Mouse (Mus musculus) forebrain, embryonic 14.5 days (tissue): ENCODE data around the gene Cmtm1. TPM values are rescaled to one million over a fixed set of nuclear protein-coding genes. Genes with fewer than 3 reads are reported as not detected.

Experiments
- ATAC-seq: fragments of 200-750 bp; cut with Nextera tagmentation; 2 replicates; pipeline ENCODE4 v1.8.0; 2017; ENCODE audit warnings: mild to moderate bottlenecking, moderate library complexity
- DNase-seq: peaks from one replicate; pipeline ENCODE4 v3.0.0-alpha.2; 2015; ENCODE audit warnings: low spot score
- H3K27ac ChIP-seq: fragments of 300-500 bp; sonication (generic); 2 replicates; pipeline ENCODE4 v1.5.1; 2014; ENCODE audit warnings: low read depth, mild to moderate bottlenecking, control low read depth, low read length, moderate library complexity
- H3K27me3 ChIP-seq: fragments of 300-500 bp; sonication (generic); replicated peaks from 2 replicates; pipeline ENCODE4 v1.6.1; 2014; ENCODE audit warnings: low read length, control low read depth, mixed read lengths; ENCODE audit not compliant: control insufficient read depth, insufficient read depth
- H3K36me3 ChIP-seq: fragments of 300-500 bp; sonication (generic); 2 replicates; pipeline ENCODE4 v1.6.1; 2014; ENCODE audit warnings: low read length, control low read depth; ENCODE audit not compliant: control insufficient read depth, insufficient read depth
- H3K4me1 ChIP-seq: fragments of 300-500 bp; sonication (generic); 2 replicates; pipeline ENCODE4 v1.6.1; 2014; ENCODE audit warnings: antibody characterized with exemption, low read length, control low read depth; ENCODE audit not compliant: control insufficient read depth, insufficient read depth
- H3K4me2 ChIP-seq: fragments of 300-500 bp; sonication (generic); 2 replicates; pipeline ENCODE4 v1.6.1; 2014; ENCODE audit warnings: mild to moderate bottlenecking, control low read depth, low read length
- H3K4me3 ChIP-seq: fragments of 300-500 bp; sonication (generic); 2 replicates; pipeline ENCODE4 v1.5.1; 2014; ENCODE audit warnings: low read depth, low read length, control low read depth
- H3K9ac ChIP-seq: fragments of 300-500 bp; sonication (generic); 2 replicates; pipeline ENCODE4 v1.6.1; 2014; ENCODE audit warnings: mild to moderate bottlenecking, low read length, control low read depth, moderate library complexity
- H3K9me3 ChIP-seq: fragments of 300-500 bp; sonication (generic); replicated peaks from 2 replicates; pipeline ENCODE4 v1.6.1; 2016; ENCODE audit warnings: low read length, control low read depth, mixed read lengths; ENCODE audit not compliant: control insufficient read depth
- WGBS: fragments of 180-500 bp; shearing (Covaris S2); extraction: QIAGEN DNeasy Blood & Tissue Kit; methylation state at CpG from one replicate; pipeline ENCODE4 v1.1.7; 2014; 5-methylcytosine and 5-hydroxymethylcytosine counted together
- polyA plus RNA-seq: library from polyadenylated mRNA; unstranded; fragments of >200 nt; fragmentation: Nextera tagmentation; extraction: Ambion mirVana; gene quantifications from 2 replicates; pipeline ENCODE4 v1.2.1, GENCODE M21; 2014

The Cmtm1 gene
- polyA plus RNA-seq, 1 experiment from 2014 or later = not detected

DNA sequence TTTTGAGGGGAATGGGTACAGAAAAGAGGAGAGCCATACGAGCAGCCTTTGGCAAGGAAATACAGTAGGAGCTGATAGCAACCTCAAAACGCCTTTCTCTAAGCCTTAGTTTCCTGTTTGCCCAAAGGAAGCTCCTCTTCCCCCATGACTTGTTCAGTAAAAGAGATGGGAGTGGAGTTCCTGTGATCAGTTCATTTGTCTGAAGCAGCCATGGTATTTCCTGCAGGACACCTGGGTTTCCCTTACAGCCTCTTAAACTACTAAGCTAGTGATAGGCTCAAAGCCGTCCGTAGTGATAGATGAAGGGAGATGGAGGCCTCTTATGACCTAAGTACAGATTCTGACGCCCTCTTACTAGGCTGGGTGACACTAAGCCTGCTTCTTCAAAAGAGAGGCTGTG is 32.5 kb upstream of the Cmtm1 start:
- no peak overlapping the region for H3K9ac ChIP-seq
- H3K27ac ChIP-seq = no peak overlapping the region
- no peak for DNase-seq
- no peak overlapping the region for H3K4me2 ChIP-seq
- ATAC-seq = no peak
- no peaks in the 10 kb centered on the region for H3K4me1 ChIP-seq
- H3K4me3 ChIP-seq = no peak overlapping the region
- peaks cover 5% of the 10 kb centered on the region; the same call in 1 of the 2 replicates for H3K36me3 ChIP-seq
- H3K9me3 ChIP-seq = no peaks in the 10 kb centered on the region
- WGBS = 86% methylated on average over 5 of the region's 5 CpGs
- no peaks in the 10 kb centered on the region for H3K27me3 ChIP-seq

DNA sequence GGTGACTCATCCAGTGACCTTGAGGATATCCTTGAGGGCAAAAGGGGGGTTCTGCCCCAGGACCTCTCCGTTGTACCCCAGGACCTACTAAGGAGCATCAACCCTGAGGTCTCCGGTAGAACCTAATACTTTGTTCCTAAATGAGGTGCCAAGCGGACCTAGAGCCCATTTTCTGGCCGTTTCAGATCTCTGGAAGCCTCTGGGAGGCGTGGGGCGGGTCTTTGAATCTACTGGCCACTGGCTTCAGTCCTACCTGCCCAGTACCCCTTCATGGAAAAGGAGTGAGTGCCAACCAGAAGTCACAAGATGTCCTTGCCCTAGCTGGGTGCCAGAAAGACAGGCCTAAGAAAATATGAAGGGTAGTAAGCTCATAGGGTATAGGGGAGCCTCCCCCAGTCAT is 31.7 kb upstream of the Cmtm1 start:
- peak overlapping the region; percentile 54; the same call in 1 of the 2 replicates for H3K4me3 ChIP-seq
- no peaks in the 10 kb centered on the region for H3K4me1 ChIP-seq
- H3K27ac ChIP-seq = no peak overlapping the region
- no peak overlapping the region for H3K9ac ChIP-seq
- H3K9me3 ChIP-seq = no peaks in the 10 kb centered on the region
- WGBS = 40% methylated on average over 6 of the region's 6 CpGs
- H3K27me3 ChIP-seq = no peaks in the 10 kb centered on the region
- DNase-seq (no peak), ATAC-seq (no peak)
- H3K36me3 ChIP-seq = peaks cover 4% of the 10 kb centered on the region; the same call in 1 of the 2 replicates
- H3K4me2 ChIP-seq = peak overlapping the region; percentile 80

GRCm38 (mm10) chr8:104341106-104341561 is 31.2 kb upstream of the Cmtm1 start:
- no peaks in the 10 kb centered on the region for H3K27me3 ChIP-seq
- peak overlapping the region; percentile 54 for H3K4me3 ChIP-seq
- H3K9me3 ChIP-seq = no peaks in the 10 kb centered on the region
- no peaks in the 10 kb centered on the region for H3K4me1 ChIP-seq
- ATAC-seq (peak; percentile 75), DNase-seq (peak; percentile 73)
- peak overlapping the region; percentile 80 for H3K4me2 ChIP-seq
- under 1% methylated on average over 24 of the region's 24 CpGs for WGBS
- peak overlapping the region; percentile 39; the same call in 1 of the 2 replicates for H3K27ac ChIP-seq
- H3K9ac ChIP-seq = peak overlapping the region; percentile 73
- H3K36me3 ChIP-seq = no peaks in the 10 kb centered on the region

DNA sequence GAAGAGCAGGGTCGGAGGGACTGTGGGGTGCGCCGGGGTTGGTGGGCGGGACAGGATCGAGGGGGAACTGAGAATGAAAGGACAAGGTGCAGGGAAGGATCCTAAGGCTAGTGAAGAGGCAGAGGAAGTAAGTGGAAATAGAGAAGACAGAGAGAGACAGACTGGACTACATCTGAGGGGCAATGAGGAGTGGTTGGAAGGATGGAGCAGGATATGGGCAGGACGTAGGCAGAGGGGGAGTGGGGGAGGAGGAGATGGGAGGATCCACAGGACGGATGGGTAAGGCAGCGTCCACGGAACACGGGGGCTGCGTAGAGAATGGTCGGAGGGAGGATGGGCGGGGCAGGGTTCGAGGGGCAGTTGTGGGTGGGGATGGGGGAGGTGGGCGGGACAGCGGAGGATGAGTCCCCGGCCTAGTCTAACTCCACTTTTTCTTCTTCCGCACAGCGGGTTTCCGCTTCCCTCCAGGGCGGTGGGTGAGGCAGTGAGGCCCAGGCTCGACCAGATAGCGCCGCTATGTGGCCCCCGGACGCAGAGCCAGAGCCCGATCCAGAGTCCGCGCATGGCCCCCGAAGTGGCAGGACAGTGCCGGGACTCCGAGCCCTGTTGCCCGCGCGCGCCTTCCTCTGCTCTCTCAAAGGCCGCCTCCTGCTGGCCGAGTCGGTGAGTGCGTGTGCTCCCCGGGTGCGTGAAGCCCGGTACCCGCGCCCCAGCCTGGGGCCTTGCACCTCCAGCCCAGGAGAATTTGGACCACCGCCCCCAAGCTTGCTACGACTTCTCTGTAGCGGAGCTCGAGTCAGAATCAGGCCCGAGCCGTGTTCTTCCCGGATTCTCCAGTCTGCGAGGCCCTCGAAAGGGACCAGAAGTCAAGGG is 30.5 kb upstream of the Cmtm1 start:
- peak; percentile 73 for DNase-seq
- H3K27ac ChIP-seq = no peak overlapping the region; the same call in 1 of the 2 replicates
- under 1% methylated on average over 52 of the region's 54 CpGs for WGBS
- H3K36me3 ChIP-seq = no peaks in the 10 kb centered on the region
- peak; percentile 76 for ATAC-seq
- H3K4me1 ChIP-seq = no peaks in the 10 kb centered on the region
- H3K4me3 ChIP-seq = peak overlapping the region; percentile 54
- no peaks in the 10 kb centered on the region for H3K27me3 ChIP-seq
- peak overlapping the region; percentile 73 for H3K9ac ChIP-seq
- peak overlapping the region; percentile 80 for H3K4me2 ChIP-seq
- H3K9me3 ChIP-seq = no peaks in the 10 kb centered on the region

DNA sequence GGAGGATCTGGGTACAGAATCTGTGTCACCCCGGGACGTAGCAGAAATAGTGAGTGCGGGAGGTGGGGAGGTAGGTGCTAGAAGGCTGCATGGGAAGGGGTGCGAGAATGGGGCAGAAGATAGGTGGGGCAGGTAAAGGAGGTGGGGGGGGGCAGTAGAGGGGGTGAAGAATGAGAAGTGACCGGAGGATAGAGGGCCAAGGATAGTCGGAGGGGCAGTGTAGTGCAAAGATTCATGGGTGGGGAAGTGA is 30.0 kb upstream of the Cmtm1 start:
- Histone ChIP-seq H3K9ac (peak overlapping the region; percentile 73), H3K4me3 (peak overlapping the region; percentile 54), H3K4me2 (peak overlapping the region; percentile 80), H3K4me1 (no peaks in the 10 kb centered on the region), H3K27me3 (no peaks in the 10 kb centered on the region), H3K36me3 (no peaks in the 10 kb centered on the region), H3K27ac (no peak overlapping the region), H3K9me3 (no peaks in the 10 kb centered on the region)
- no peak for DNase-seq
- no peak for ATAC-seq
- 2% methylated on average over 6 of the region's 6 CpGs for WGBS

DNA sequence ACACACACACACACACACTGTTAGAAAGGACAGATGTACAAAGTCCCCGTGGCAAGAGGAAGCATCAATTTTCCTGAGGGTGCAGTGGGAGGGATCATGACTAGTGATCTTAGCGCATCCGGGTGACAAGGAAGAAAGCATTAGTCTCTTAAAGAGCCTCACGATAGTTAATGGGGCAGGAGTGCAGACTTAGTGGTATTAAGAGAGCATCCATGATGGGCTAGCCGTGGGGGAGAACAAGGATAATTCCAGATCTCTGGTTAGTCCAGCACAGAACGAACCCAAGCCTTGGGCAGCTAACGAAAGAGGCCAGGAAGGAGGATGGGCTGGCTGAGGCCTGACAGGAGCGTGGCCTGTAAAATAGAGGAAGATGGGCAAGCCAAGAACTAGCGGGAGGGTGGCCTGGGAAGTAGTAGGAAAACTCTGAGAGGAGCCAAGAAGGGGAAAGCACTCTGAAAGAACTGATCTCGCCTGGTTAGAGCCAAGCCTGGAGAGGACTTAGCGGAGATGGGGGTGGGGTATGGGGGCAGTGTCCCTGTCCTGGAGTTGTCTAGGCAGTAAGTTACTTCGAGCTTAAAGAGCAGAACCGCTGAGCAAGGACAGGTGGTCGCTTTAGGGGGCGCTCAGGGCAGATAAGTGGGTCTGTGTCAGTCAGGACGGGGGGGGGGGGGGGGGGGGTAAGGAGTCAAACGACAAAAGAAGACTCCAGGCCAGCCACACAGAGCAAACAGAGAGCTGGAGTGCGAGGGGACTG is 29.5 kb upstream of the Cmtm1 start, which contains the start of gene Cmtm3:
Cmtm3 (plus strand) TSS at position 182 of the 754 bp plus-strand sequence.
- Histone ChIP-seq H3K27ac (no peak within 1 kb of the TSS), H3K9me3 (no peaks in the 10 kb centered on the region), H3K4me2 (peak within 1 kb of the TSS; percentile 80), H3K4me3 (peak within 1 kb of the TSS; percentile 54), H3K36me3 (no peaks in the 10 kb centered on the region), H3K4me1 (no peaks in the 10 kb centered on the region), H3K9ac (peak within 1 kb of the TSS; percentile 73), H3K27me3 (no peaks in the 10 kb centered on the region)
- ATAC-seq (no peak), DNase-seq (no peak)
- 14% methylated on average over 15 of the region's 18 CpGs for WGBS

DNA sequence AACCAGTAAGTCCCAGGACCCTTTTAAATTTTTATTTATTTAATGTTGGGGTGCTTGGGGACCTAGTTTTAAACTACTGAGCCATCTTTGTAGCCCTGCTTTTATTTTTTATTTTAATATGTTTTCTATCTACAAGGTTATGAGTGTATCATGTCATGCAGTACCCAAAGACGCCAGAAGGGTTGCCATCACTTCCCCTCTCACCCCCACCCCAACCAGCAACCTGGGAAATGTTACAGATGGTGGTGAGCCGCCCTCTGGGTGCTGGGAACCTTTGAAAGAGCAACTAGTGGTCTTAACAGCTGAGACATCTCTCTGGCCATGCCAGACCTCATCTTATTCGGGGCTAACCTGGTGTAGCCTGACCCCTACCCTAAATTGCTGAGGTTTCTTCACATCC is 27.9 kb upstream of the Cmtm1 start:
- H3K4me1 ChIP-seq = no peaks in the 10 kb centered on the region
- H3K9ac ChIP-seq = no peak overlapping the region
- H3K9me3 ChIP-seq = no peaks in the 10 kb centered on the region
- no peaks in the 10 kb centered on the region for H3K27me3 ChIP-seq
- H3K4me2 ChIP-seq = no peak overlapping the region
- DNase-seq = no peak
- ATAC-seq = no peak
- no peak overlapping the region for H3K4me3 ChIP-seq
- WGBS = 49% methylated on average over 3 of the region's 3 CpGs
- H3K36me3 ChIP-seq = no peaks in the 10 kb centered on the region
- H3K27ac ChIP-seq = no peak overlapping the region

GRCm38 (mm10) chr8:104336806-104337205 is 26.9 kb upstream of the Cmtm1 start:
- Histone ChIP-seq H3K36me3 (no peaks in the 10 kb centered on the region), H3K4me1 (no peaks in the 10 kb centered on the region), H3K27me3 (no peaks in the 10 kb centered on the region), H3K27ac (no peak overlapping the region), H3K9me3 (no peaks in the 10 kb centered on the region), H3K9ac (no peak overlapping the region), H3K4me2 (no peak overlapping the region), H3K4me3 (no peak overlapping the region)
- ATAC-seq (no peak), DNase-seq (no peak)
- 97% methylated on average over 1 of the region's 1 CpGs for WGBS

- no peaks in the 10 kb centered on the region for H3K27me3 ChIP-seq
- H3K4me1 ChIP-seq = no peaks in the 10 kb centered on the region
- no peak overlapping the region for H3K4me2 ChIP-seq
- no peak overlapping the region for H3K9ac ChIP-seq
- H3K4me3 ChIP-seq = no peak overlapping the region
- no peaks in the 10 kb centered on the region for H3K36me3 ChIP-seq
- ATAC-seq = no peak
- H3K9me3 ChIP-seq = no peaks in the 10 kb centered on the region
- H3K27ac ChIP-seq = no peak overlapping the region
- no peak for DNase-seq
- WGBS = 77% methylated on average over 1 of the region's 1 CpGs
Measured at GRCm38 (mm10) chr8:104334196-104334595, 24.3 kb upstream of the Cmtm1 start.
